Mouse (Mus musculus) MEL (cell line): Measurements from ENCODE around the gene Stim1.

Experiments
- CHD2 ChIP-seq: IDR thresholded peaks from 2 replicates; pipeline ENCODE4 v1.6.1; 2011; ENCODE audit warnings: low read length, improper control_type of control experiment
- CTCF ChIP-seq, 3 experiments: IDR thresholded peaks in 2 of 3; conservative IDR thresholded peaks in 1 of 3; 2 replicates each; pipeline ENCODE4 v1.5.1; 2011 to 2012; ENCODE audit warnings: low read length in 3 of 3, low read depth in 2 of 3, mild to moderate bottlenecking in 2 of 3, improper control_type of control experiment in 1 of 3, inconsistent platforms in 1 of 3, mixed read lengths in 1 of 3, moderate library complexity in 1 of 3; ENCODE audit not compliant: control insufficient read depth in 1 of 3, insufficient read depth in 1 of 3, poor library complexity in 1 of 3, severe bottlenecking in 1 of 3
- ELF1 ChIP-seq: IDR thresholded peaks from 2 replicates; pipeline ENCODE4 v1.6.1; 2014; ENCODE audit warnings: low read depth, mild to moderate bottlenecking, inconsistent platforms, low read length, improper control_type of control experiment, moderate library complexity
- EP300 ChIP-seq, 2 experiments: IDR thresholded peaks; 2 replicates each; pipeline ENCODE4 v1.6.1; 2011; ENCODE audit warnings: improper control_type of control experiment in 2 of 2, low read length in 2 of 2, low read depth in 1 of 2, mild to moderate bottlenecking in 1 of 2
- GABPA ChIP-seq: IDR thresholded peaks from 2 replicates; pipeline ENCODE4 v1.6.1; 2012; ENCODE audit warnings: low read depth, mild to moderate bottlenecking, inconsistent platforms, low read length, improper control_type of control experiment, moderate library complexity
- GATA1 ChIP-seq: IDR thresholded peaks from 2 replicates; pipeline ENCODE4 v1.6.1; 2011; ENCODE audit warnings: low read depth, low read length, improper control_type of control experiment
- POLR2A ChIP-seq, 2 experiments: IDR thresholded peaks; 2 replicates each; pipeline ENCODE4 v1.6.1; 2011 to 2012; ENCODE audit warnings: low read length in 2 of 2, mild to moderate bottlenecking in 2 of 2, control low read depth in 1 of 2, improper control_type of control experiment in 1 of 2, low read depth in 1 of 2, moderate library complexity in 1 of 2; ENCODE audit not compliant: control insufficient read depth in 1 of 2, insufficient read depth in 1 of 2, poor library complexity in 1 of 2
- POLR2AphosphoS5 ChIP-seq: IDR thresholded peaks from 2 replicates; pipeline ENCODE4 v1.6.1; 2012; ENCODE audit warnings: low read depth, borderline replicate concordance, mild to moderate bottlenecking, inconsistent platforms, low read length, moderate library complexity, mixed read lengths
- TCF12 ChIP-seq: IDR thresholded peaks from 2 replicates; pipeline ENCODE4 v1.6.1; 2014; ENCODE audit warnings: low read depth, mild to moderate bottlenecking, inconsistent platforms, low read length, improper control_type of control experiment, moderate library complexity
- UBTF ChIP-seq: IDR thresholded peaks from 2 replicates; pipeline ENCODE4 v1.6.1; 2012; ENCODE audit warnings: low read depth, mild to moderate bottlenecking, inconsistent platforms, low read length, improper control_type of control experiment, moderate library complexity, borderline replicate concordance; ENCODE audit not compliant: insufficient read depth
- ZKSCAN1 ChIP-seq: IDR thresholded peaks from 2 replicates; pipeline ENCODE4 v1.6.1; 2012; ENCODE audit warnings: low read depth, mild to moderate bottlenecking, inconsistent platforms, low read length, improper control_type of control experiment, moderate library complexity
- ZMIZ1 ChIP-seq: IDR thresholded peaks from 2 replicates; pipeline ENCODE4 v1.6.1; 2012; ENCODE audit warnings: low read depth, mild to moderate bottlenecking, inconsistent platforms, low read length, improper control_type of control experiment, moderate library complexity
- ZNF384 ChIP-seq: IDR thresholded peaks from 2 replicates; pipeline ENCODE4 v1.6.1; 2012; ENCODE audit warnings: low read depth, mild to moderate bottlenecking, inconsistent platforms, low read length, improper control_type of control experiment

GRCm38 (mm10) chr7:102258189-102258588 is 9.4 kb upstream of the Stim1 start:
- TF ChIP-seq GABPA = no peak
- TF ChIP-seq POLR2AphosphoS5 = no peak
- no peak for TF ChIP-seq ZKSCAN1
- TF ChIP-seq TCF12 = no peak
- no peak for TF ChIP-seq EP300 (IDR thresholded peaks at IDR 0.05; ENCODE audit: low read depth in 1 of 2, low read length in 2 of 2)
- peak; percentile 52 to 84 (median 74) for TF ChIP-seq CTCF (IDR thresholded peaks at IDR 0.05 in 2 of 3, conservative IDR thresholded peaks at IDR 0.05 in 1 of 3; ENCODE audit: control insufficient read depth in 1 of 3, insufficient read depth in 1 of 3, low read depth in 2 of 3, low read length in 3 of 3, poor library complexity in 1 of 3, severe bottlenecking in 1 of 3)
- TF ChIP-seq CHD2 = no peak
- no peak for TF ChIP-seq ELF1
- TF ChIP-seq GATA1 = no peak
- TF ChIP-seq UBTF = no peak
- no peak for TF ChIP-seq POLR2A (IDR thresholded peaks at IDR 0.05; ENCODE audit: control insufficient read depth in 1 of 2, insufficient read depth in 1 of 2, low read depth in 1 of 2, low read length in 2 of 2, poor library complexity in 1 of 2)
- TF ChIP-seq ZMIZ1 = no peak
- peak; percentile 66; the same call in 1 of the 2 replicates for TF ChIP-seq ZNF384
